Mouse (Mus musculus) heart, embryonic 13.5 days (tissue): ENCODE results near the gene D430042O09Rik. TPM values are rescaled to one million over a fixed set of nuclear protein-coding genes. Genes with fewer than 3 reads are reported as not detected.

Experiments used
- ATAC-seq: fragments of 200-750 bp; cut with Nextera tagmentation; 2 replicates; pipeline ENCODE4 v1.8.0; 2017; ENCODE audit warnings: moderate TSS enrichment; ENCODE audit not compliant: insufficient number of reproducible peaks, low FRiP score, low TSS enrichment; ENCODE audit errors: extremely low read depth
- H3K27ac ChIP-seq: fragments of 300-500 bp; sonication (generic); replicated peaks from 2 replicates; pipeline ENCODE4 v1.5.1; 2015; ENCODE audit warnings: moderate library complexity, mild to moderate bottlenecking, inconsistent platforms
- H3K27me3 ChIP-seq: fragments of 300-500 bp; sonication (generic); replicated peaks from 2 replicates; pipeline ENCODE4 v1.6.1; 2015; ENCODE audit warnings: mild to moderate bottlenecking, inconsistent platforms
- H3K36me3 ChIP-seq: fragments of 300-500 bp; sonication (generic); 2 replicates; pipeline ENCODE4 v1.6.1; 2015; ENCODE audit warnings: mild to moderate bottlenecking, inconsistent platforms
- H3K4me1 ChIP-seq: fragments of 300-500 bp; sonication (generic); 2 replicates; pipeline ENCODE4 v1.6.1; 2015; ENCODE audit warnings: inconsistent platforms
- H3K4me2 ChIP-seq: fragments of 300-500 bp; sonication (generic); 2 replicates; pipeline ENCODE4 v1.6.1; 2015; ENCODE audit warnings: inconsistent platforms, mild to moderate bottlenecking, moderate library complexity
- H3K4me3 ChIP-seq: fragments of 300-500 bp; sonication (generic); 2 replicates; pipeline ENCODE4 v1.5.1; 2015; ENCODE audit warnings: moderate library complexity, mild to moderate bottlenecking, inconsistent platforms
- H3K9ac ChIP-seq: fragments of 300-500 bp; sonication (generic); 2 replicates; pipeline ENCODE4 v1.6.1; 2015; ENCODE audit warnings: inconsistent platforms, mild to moderate bottlenecking, moderate library complexity
- H3K9me3 ChIP-seq: fragments of 300-500 bp; sonication (generic); 2 replicates; pipeline ENCODE4 v1.6.1; 2016; ENCODE audit warnings: inconsistent platforms
- WGBS: fragments of 180-500 bp; shearing (Covaris S2); methylation state at CpG from one replicate; pipeline ENCODE4 v1.1.7; 2015; ENCODE audit warnings: mixed read lengths; 5-methylcytosine and 5-hydroxymethylcytosine counted together
- polyA plus RNA-seq: library from polyadenylated mRNA; unstranded; fragments of >200 nt; fragmentation: Nextera tagmentation; extraction: Ambion mirVana; gene quantifications from 2 replicates; pipeline ENCODE4 v1.2.1, GENCODE M21; 2015

D430042O09Rik gene
- polyA plus RNA-seq, 1 experiment from 2014 or later = 6.9 TPM

- Histone ChIP-seq H3K9me3 (no peaks in the 10 kb centered on the region), H3K36me3 (peaks cover 3% of the 10 kb centered on the region), H3K27ac (no peak overlapping the region), H3K4me1 (peaks cover 56% of the 10 kb centered on the region), H3K27me3 (no peaks in the 10 kb centered on the region), H3K4me3 (no peak overlapping the region), H3K4me2 (no peak overlapping the region), H3K9ac (no peak overlapping the region)
- 74% methylated on average over 6 of the region's 6 CpGs for WGBS
- no peak for ATAC-seq
Observed at GRCm38 (mm10) chr7:125873971-125874495, 166.3 kb downstream of the D430042O09Rik start.

- Histone ChIP-seq H3K4me1 (peaks cover 28% of the 10 kb centered on the region), H3K4me3 (no peak overlapping the region), H3K4me2 (no peak overlapping the region), H3K27me3 (no peaks in the 10 kb centered on the region), H3K9me3 (no peaks in the 10 kb centered on the region), H3K27ac (no peak overlapping the region), H3K36me3 (no peaks in the 10 kb centered on the region), H3K9ac (no peak overlapping the region)
- WGBS = 36% methylated on average over 4 of the region's 4 CpGs
- ATAC-seq = no peak
Observed at GRCm38 (mm10) chr7:125878040-125878439, 170.4 kb downstream of the D430042O09Rik start.

GRCm38 (mm10) chr7:125883232-125883631 is 175.5 kb downstream of the D430042O09Rik start:
- no peak overlapping the region for H3K4me2 ChIP-seq
- no peaks in the 10 kb centered on the region for H3K9me3 ChIP-seq
- H3K4me1 ChIP-seq = peaks cover 15% of the 10 kb centered on the region
- H3K27ac ChIP-seq = no peak overlapping the region
- no peak overlapping the region for H3K4me3 ChIP-seq
- no peak for ATAC-seq
- no peaks in the 10 kb centered on the region for H3K27me3 ChIP-seq
- H3K9ac ChIP-seq = no peak overlapping the region
- H3K36me3 ChIP-seq = no peaks in the 10 kb centered on the region
- WGBS = 72% methylated on average over 2 of the region's 2 CpGs

GRCm38 (mm10) chr7:125886116-125886680 is 178.5 kb downstream of the D430042O09Rik start:
- no peak for ATAC-seq

GRCm38 (mm10) chr7:125887124-125887523 is 179.4 kb downstream of the D430042O09Rik start:
- Histone ChIP-seq H3K36me3 (no peaks in the 10 kb centered on the region), H3K27me3 (0 out of 2 replicates have a peak, but pooled peaks cover 3% of the 10 kb centered on the region), H3K9ac (no peak overlapping the region), H3K4me3 (no peak overlapping the region), H3K27ac (no peak overlapping the region), H3K9me3 (no peaks in the 10 kb centered on the region), H3K4me1 (peaks cover 12% of the 10 kb centered on the region), H3K4me2 (no peak overlapping the region)
- no peak for ATAC-seq
- WGBS = 69% methylated on average over 4 of the region's 4 CpGs

More at GRCm38 (mm10) chr7:125886116-125886680, 178.5 kb downstream of the D430042O09Rik start:
- Histone ChIP-seq H3K9ac (no peak overlapping the region), H3K4me3 (no peak overlapping the region), H3K27ac (no peak overlapping the region), H3K4me1 (peaks cover 12% of the 10 kb centered on the region), H3K9me3 (no peaks in the 10 kb centered on the region), H3K36me3 (no peaks in the 10 kb centered on the region), H3K4me2 (no peak overlapping the region), H3K27me3 (0 out of 2 replicates have a peak, but pooled peaks cover 3% of the 10 kb centered on the region)
- WGBS = 51% methylated on average over 4 of the region's 4 CpGs

- ATAC-seq = no peak
- Histone ChIP-seq H3K4me2 (no peak overlapping the region), H3K27me3 (0 out of 2 replicates have a peak, but pooled peaks cover 3% of the 10 kb centered on the region), H3K27ac (no peak overlapping the region), H3K36me3 (no peaks in the 10 kb centered on the region), H3K4me1 (peaks cover 12% of the 10 kb centered on the region), H3K9ac (no peak overlapping the region), H3K4me3 (no peak overlapping the region), H3K9me3 (no peaks in the 10 kb centered on the region)
- 80% methylated on average over 5 of the region's 5 CpGs for WGBS
Observed at GRCm38 (mm10) chr7:125887761-125888160, 180.1 kb downstream of the D430042O09Rik start.

- Histone ChIP-seq H3K9ac (no peak overlapping the region), H3K27ac (no peak overlapping the region), H3K4me1 (peaks cover 12% of the 10 kb centered on the region), H3K4me2 (no peak overlapping the region), H3K4me3 (no peak overlapping the region), H3K36me3 (no peaks in the 10 kb centered on the region), H3K9me3 (no peaks in the 10 kb centered on the region), H3K27me3 (0 out of 2 replicates have a peak, but pooled peaks cover 3% of the 10 kb centered on the region)
- no peak for ATAC-seq
- 70% methylated on average over 12 of the region's 12 CpGs for WGBS
Observed at GRCm38 (mm10) chr7:125888373-125888772, 180.7 kb downstream of the D430042O09Rik start.

GRCm38 (mm10) chr7:125893621-125894020 is 185.9 kb downstream of the D430042O09Rik start:
- WGBS = 83% methylated on average over 5 of the region's 5 CpGs
- Histone ChIP-seq H3K9me3 (no peaks in the 10 kb centered on the region), H3K4me2 (no peak overlapping the region), H3K9ac (no peak overlapping the region), H3K36me3 (no peaks in the 10 kb centered on the region), H3K4me1 (peaks cover 2% of the 10 kb centered on the region), H3K27me3 (0 out of 2 replicates have a peak, but pooled peaks cover 3% of the 10 kb centered on the region), H3K4me3 (no peak overlapping the region), H3K27ac (no peak overlapping the region)
- ATAC-seq = no peak

GRCm38 (mm10) chr7:125897059-125897458 is 189.4 kb downstream of the D430042O09Rik start:
- H3K9ac ChIP-seq = no peak overlapping the region
- peaks cover 33% of the 10 kb centered on the region for H3K4me1 ChIP-seq
- no peak for ATAC-seq
- 80% methylated on average over 4 of the region's 4 CpGs for WGBS
- H3K27me3 ChIP-seq = 0 out of 2 replicates have a peak, but pooled peaks cover 5% of the 10 kb centered on the region
- H3K27ac ChIP-seq = no peak overlapping the region
- H3K36me3 ChIP-seq = no peaks in the 10 kb centered on the region
- H3K9me3 ChIP-seq = no peaks in the 10 kb centered on the region
- H3K4me2 ChIP-seq = no peak overlapping the region
- no peak overlapping the region for H3K4me3 ChIP-seq

- peak overlapping the region; percentile 28; the same call in 1 of the 2 replicates for H3K9ac ChIP-seq
- H3K4me1 ChIP-seq = peaks cover 33% of the 10 kb centered on the region
- H3K4me3 ChIP-seq = no peak overlapping the region
- no peaks in the 10 kb centered on the region for H3K9me3 ChIP-seq
- H3K4me2 ChIP-seq = no peak overlapping the region
- peak; percentile 74 for ATAC-seq
- H3K36me3 ChIP-seq = no peaks in the 10 kb centered on the region
- H3K27ac ChIP-seq = no peak overlapping the region
- H3K27me3 ChIP-seq = 0 out of 2 replicates have a peak, but pooled peaks cover 5% of the 10 kb centered on the region
- 12% methylated on average over 7 of the region's 7 CpGs for WGBS
Observed at GRCm38 (mm10) chr7:125899036-125899435, 191.3 kb downstream of the D430042O09Rik start.

GRCm38 (mm10) chr7:125899916-125900315 is 192.2 kb downstream of the D430042O09Rik start:
- Histone ChIP-seq H3K4me2 (no peak overlapping the region), H3K9ac (no peak overlapping the region), H3K27me3 (0 out of 2 replicates have a peak, but pooled peaks cover 5% of the 10 kb centered on the region), H3K9me3 (no peaks in the 10 kb centered on the region), H3K4me1 (peaks cover 33% of the 10 kb centered on the region), H3K4me3 (no peak overlapping the region), H3K27ac (no peak overlapping the region), H3K36me3 (no peaks in the 10 kb centered on the region)
- ATAC-seq = no peak
- 63% methylated on average over 2 of the region's 2 CpGs for WGBS
